Mouse (Mus musculus) liver, embryonic 14.5 days (tissue): ENCODE results near the gene Dnajc6. TPM values are rescaled to one million over a fixed set of nuclear protein-coding genes. Genes with fewer than 3 reads are reported as not detected.

Experiments
- ATAC-seq: fragments of 200-750 bp; cut with Nextera tagmentation; 2 replicates; pipeline ENCODE4 v1.8.0; 2017; ENCODE audit warnings: moderate number of reproducible peaks, mild to moderate bottlenecking, moderate library complexity; ENCODE audit not compliant: insufficient read depth
- DNase-seq, 3 experiments: peaks; one replicate each; pipeline ENCODE4 v3.0.0-alpha.2; 2012 to 2013; ENCODE audit warnings: low read depth in 3 of 3, low spot score in 3 of 3
- H3K27ac ChIP-seq: fragments of 300-500 bp; sonication (generic); 2 replicates; pipeline ENCODE4 v1.5.1; 2014; ENCODE audit warnings: moderate library complexity, mild to moderate bottlenecking, control low read depth, inconsistent platforms
- H3K27me3 ChIP-seq: fragments of 300-500 bp; sonication (generic); 2 replicates; pipeline ENCODE4 v1.6.1; 2014; ENCODE audit warnings: mild to moderate bottlenecking, low read length, moderate library complexity; ENCODE audit not compliant: control insufficient read depth, insufficient read depth
- H3K36me3 ChIP-seq: fragments of 300-500 bp; sonication (generic); replicated peaks from 2 replicates; pipeline ENCODE4 v1.6.1; 2014; ENCODE audit warnings: low read depth; ENCODE audit not compliant: control insufficient read depth, insufficient read depth
- H3K4me1 ChIP-seq, 2 experiments: fragments of 200-500 bp in 1 of 2; fragments of 300-500 bp in 1 of 2; sonication (generic) in 1 of 2; replicated peaks; 2 replicates each; pipeline ENCODE4 v1.6.1; 2012 to 2014; ENCODE audit warnings: antibody characterized with exemption in 1 of 2, inconsistent platforms in 1 of 2, low read length in 1 of 2; ENCODE audit not compliant: control insufficient read depth in 2 of 2, insufficient read depth in 2 of 2
- H3K4me2 ChIP-seq: fragments of 300-500 bp; sonication (generic); 2 replicates; pipeline ENCODE4 v1.6.1; 2014; ENCODE audit warnings: low read depth, mild to moderate bottlenecking, control low read depth, moderate library complexity
- H3K4me3 ChIP-seq, 2 experiments: fragments of 200-500 bp in 1 of 2; fragments of 300-500 bp in 1 of 2; sonication (generic) in 1 of 2; 2 replicates each; pipeline ENCODE4 v1.5.1; 2012 to 2014; ENCODE audit warnings: low read depth in 2 of 2, low read length in 2 of 2, mild to moderate bottlenecking in 2 of 2, control low read depth in 1 of 2, inconsistent platforms in 1 of 2, moderate library complexity in 1 of 2; ENCODE audit not compliant: insufficient read depth in 1 of 2
- H3K9ac ChIP-seq: fragments of 300-500 bp; sonication (generic); replicated peaks from 2 replicates; pipeline ENCODE4 v1.6.1; 2014; ENCODE audit warnings: mild to moderate bottlenecking, control low read depth, moderate library complexity
- H3K9me3 ChIP-seq: fragments of 300-500 bp; sonication (generic); 2 replicates; pipeline ENCODE4 v1.6.1; 2016; ENCODE audit warnings: low read length, mixed read lengths; ENCODE audit not compliant: control insufficient read depth
- CTCF ChIP-seq: IDR thresholded peaks from 2 replicates; pipeline ENCODE4 v1.5.1; 2016; ENCODE audit warnings: antibody characterized with exemption, low read depth, control low read depth
- EP300 ChIP-seq: IDR thresholded peaks from 2 replicates; pipeline ENCODE4 v1.6.1; 2016; ENCODE audit warnings: antibody characterized with exemption, low read depth
- WGBS: fragments of 180-500 bp; shearing (Covaris S2); extraction: QIAGEN DNeasy Blood & Tissue Kit; methylation state at CpG from one replicate; pipeline ENCODE4 v1.1.7; 2014; ENCODE audit not compliant: insufficient replicate concordance; 5-methylcytosine and 5-hydroxymethylcytosine counted together
- polyA plus RNA-seq, 2 experiments: library from polyadenylated mRNA; depleted of rRNA in 1 of 2; stranded (reverse) in 1 of 2; unstranded in 1 of 2; fragments of >200 nt; fragmentation: Nextera tagmentation in 1 of 2; extraction: Ambion mirVana in 1 of 2; gene quantifications; 2 replicates each; pipeline versions ENCODE4 v1.2.1 to v1.2.3; 2012 to 2014

Gene Dnajc6
- 0.15 and 0.16 TPM in 2 replicates for polyA plus RNA-seq (2012; rRNA removed)
- polyA plus RNA-seq (2014; fragmentation: Nextera tagmentation; extraction: Ambion mirVana) = 0.08 and 0.16 TPM in 2 replicates

GRCm38 (mm10) chr4:101496534-101497237, at the start of gene Dnajc6:
Gene Dnajc6, plus strand, starts transcription at chr4:101496648.
- Histone ChIP-seq H3K4me2 (peak within 1 kb of the TSS; percentile 50), H3K4me1 (no peaks in the 10 kb centered on the region), H3K27me3 (peaks cover 31% of the 10 kb centered on the region), H3K36me3 (no peaks in the 10 kb centered on the region), H3K9ac (no peak within 1 kb of the TSS), H3K27ac (no peak within 1 kb of the TSS), H3K4me3 (peak within 1 kb of the TSS; percentile 19 to 45), H3K9me3 (no peaks in the 10 kb centered on the region)
- TF ChIP-seq CTCF = no peak
- DNase-seq (no peak), ATAC-seq (no peak)
- WGBS = 2% methylated on average over 54 of the region's 57 CpGs

GRCm38 (mm10) chr4:101448701-101449100, 47.7 kb upstream of the Dnajc6 start:
- Histone ChIP-seq H3K27me3 (no peaks in the 10 kb centered on the region), H3K9ac (no peak overlapping the region), H3K4me2 (no peak overlapping the region), H3K4me1 (no peaks in the 10 kb centered on the region), H3K27ac (no peak overlapping the region), H3K36me3 (no peaks in the 10 kb centered on the region), H3K9me3 (no peaks in the 10 kb centered on the region), H3K4me3 (no peak overlapping the region)
- ATAC-seq (no peak), DNase-seq (no peak)
- no peak for TF ChIP-seq CTCF
- TF ChIP-seq EP300 = no peak
- WGBS = 66% methylated on average over 8 of the region's 8 CpGs

- TF ChIP-seq EP300 = no peak
- no peak for TF ChIP-seq CTCF
- no peak for ATAC-seq
- H3K9ac ChIP-seq = no peak overlapping the region
- H3K27ac ChIP-seq = no peak overlapping the region
- DNase-seq = no peak
- no peaks in the 10 kb centered on the region for H3K27me3 ChIP-seq
- no peaks in the 10 kb centered on the region for H3K36me3 ChIP-seq
- 71% methylated on average over 7 of the region's 7 CpGs for WGBS
- no peaks in the 10 kb centered on the region for H3K9me3 ChIP-seq
- H3K4me2 ChIP-seq = no peak overlapping the region
- no peak overlapping the region for H3K4me3 ChIP-seq
- H3K4me1 ChIP-seq = no peaks in the 10 kb centered on the region
Measured at GRCm38 (mm10) chr4:101449344-101449743, 47.1 kb upstream of the Dnajc6 start.

- H3K4me2 ChIP-seq = no peak overlapping the region
- TF ChIP-seq EP300 (no peak), CTCF (no peak)
- no peak for ATAC-seq
- no peaks in the 10 kb centered on the region for H3K4me1 ChIP-seq
- WGBS = 85% methylated on average over 20 of the region's 20 CpGs
- H3K36me3 ChIP-seq = no peaks in the 10 kb centered on the region
- no peaks in the 10 kb centered on the region for H3K27me3 ChIP-seq
- no peak overlapping the region for H3K4me3 ChIP-seq
- no peak overlapping the region for H3K27ac ChIP-seq
- no peak for DNase-seq
- no peak overlapping the region for H3K9ac ChIP-seq
- H3K9me3 ChIP-seq = no peaks in the 10 kb centered on the region
Measured at GRCm38 (mm10) chr4:101450150-101450780, 46.2 kb upstream of the Dnajc6 start.

- Histone ChIP-seq H3K4me1 (no peaks in the 10 kb centered on the region), H3K4me3 (no peak overlapping the region), H3K36me3 (no peaks in the 10 kb centered on the region), H3K27me3 (no peaks in the 10 kb centered on the region), H3K4me2 (no peak overlapping the region), H3K9me3 (no peaks in the 10 kb centered on the region), H3K9ac (no peak overlapping the region), H3K27ac (no peak overlapping the region)
- 56% methylated on average over 4 of the region's 4 CpGs for WGBS
- no peak for ATAC-seq
- TF ChIP-seq EP300 = no peak
- no peak for TF ChIP-seq CTCF
- no peak for DNase-seq
Measured at GRCm38 (mm10) chr4:101451089-101451488, 45.4 kb upstream of the Dnajc6 start.
